Mouse (Mus musculus) liver, postnatal 0 days (tissue): ENCODE measurements at regions not wholly inside any gene's neighbourhood (a gene's known extent, or its start where the extent isn't known, plus 50 kb on each side); places are given as distances from the start of the nearest gene placed in this dataset.

Experiments
- CTCF ChIP-seq: sonication (generic); IDR thresholded peaks from 2 replicates; pipeline ENCODE4 v1.5.1; 2016; ENCODE audit warnings: antibody characterized with exemption, low read depth
- EP300 ChIP-seq: IDR thresholded peaks from 2 replicates; pipeline ENCODE4 v1.6.1; 2016; ENCODE audit warnings: antibody characterized with exemption, low read depth, mild to moderate bottlenecking

DNA sequence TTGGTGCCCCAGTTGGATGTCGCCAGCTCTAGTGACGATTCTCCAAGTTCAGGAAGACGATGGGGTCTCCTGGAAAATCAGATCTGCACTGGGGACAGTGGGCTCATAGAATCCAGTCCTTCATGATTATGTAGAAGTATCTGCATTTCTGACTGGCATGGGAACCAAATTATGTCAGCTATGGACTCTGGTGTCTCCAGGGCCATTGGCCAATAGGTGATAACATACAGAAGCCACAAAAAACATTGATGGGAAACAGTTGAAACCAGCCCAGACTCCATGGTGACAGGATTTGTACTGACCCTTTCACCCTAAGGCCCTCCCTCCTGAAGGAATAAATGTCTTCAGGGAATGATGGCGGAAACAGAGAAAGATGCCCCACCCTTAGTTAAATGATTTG lies 110.9 kb upstream of the Ngf start:
- TF ChIP-seq CTCF, result no peak
- no peak for TF ChIP-seq EP300
